In the genomic region with DNA sequence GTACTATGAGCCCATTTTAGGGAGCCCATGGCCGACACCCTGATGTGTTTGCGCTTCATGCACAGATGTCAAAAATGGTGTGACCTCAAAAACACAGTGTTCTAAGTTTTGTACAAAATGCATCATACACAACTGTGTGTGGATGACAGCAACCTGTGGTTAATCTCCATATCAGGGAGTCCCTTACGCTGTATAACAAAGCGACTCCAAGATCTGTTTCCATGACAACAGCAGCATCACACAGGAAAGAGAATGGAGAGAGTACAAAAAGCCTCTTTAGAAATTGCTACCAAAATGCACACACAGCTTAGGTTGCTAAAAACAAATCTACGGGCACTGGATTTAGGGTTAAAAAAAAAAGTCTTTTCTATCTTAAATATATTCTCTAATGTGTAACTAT, we compare ENCODE assay signal across 19 mouse cellular contexts.
DNase-seq lines count a peak whose midpoint lies in the region; ATAC-seq and TF ChIP-seq lines count a peak whose summit lies in the region.
"Had no signal": no experiment of that assay in that cellular context is flagged by ENCODE, and none has a peak within 500 bp of the region (broad histone marks: within the 10 kb centered on the region; RNA-seq: fewer than 3 reads in every experiment).

No protein-coding gene starts in this region.

- H3K27ac ChIP-seq in forebrain, embryonic 12.5 days = no peak overlapping the region
- H3K27ac ChIP-seq in forebrain, embryonic 10.5 days = no peak overlapping the region
- H3K27ac ChIP-seq in neural tube, embryonic 14.5 days (ENCODE audit: low read depth, low read length) = no peak overlapping the region
- no peak overlapping the region for H3K27ac ChIP-seq in hindbrain, postnatal 0 days
- H3K27ac ChIP-seq: embryonic facial prominence, embryonic 15.5 days; macrophage had no signal

- 0 out of 2 replicates have a peak, but pooled peaks cover 2% of the 10 kb centered on the region for H3K4me1 ChIP-seq in forebrain, embryonic 12.5 days
- H3K4me1 ChIP-seq in forebrain, embryonic 10.5 days = 0 out of 2 replicates have a peak, but pooled peaks cover 5% of the 10 kb centered on the region
- no peaks in the 10 kb centered on the region for H3K4me1 ChIP-seq in neural tube, embryonic 14.5 days (ENCODE audit: control insufficient read depth, insufficient read depth, low read length)
- 0 out of 2 replicates have a peak, but pooled peaks cover 5% of the 10 kb centered on the region for H3K4me1 ChIP-seq in hindbrain, postnatal 0 days (ENCODE audit: insufficient read depth, low read length)

- no peak overlapping the region for H3K9ac ChIP-seq in forebrain, embryonic 12.5 days
- H3K9ac ChIP-seq in neural tube, embryonic 14.5 days (replicated peaks; ENCODE audit: low read depth, low read length) = no peak overlapping the region
- H3K9ac ChIP-seq in hindbrain, postnatal 0 days (replicated peaks; ENCODE audit: low read length) = no peak overlapping the region
- H3K9ac ChIP-seq: embryonic facial prominence, embryonic 15.5 days; heart, embryonic 12.5 days; lung, embryonic 14.5 days had no signal

- H3K36me3 ChIP-seq in forebrain, embryonic 12.5 days (replicated peaks) = no peaks in the 10 kb centered on the region
- H3K36me3 ChIP-seq in forebrain, embryonic 10.5 days (replicated peaks) = no peaks in the 10 kb centered on the region
- H3K36me3 ChIP-seq in neural tube, embryonic 14.5 days (ENCODE audit: control insufficient read depth, insufficient read depth, low read length) = no peaks in the 10 kb centered on the region
- H3K36me3 ChIP-seq in hindbrain, postnatal 0 days (ENCODE audit: insufficient read depth, low read length) = no peaks in the 10 kb centered on the region
- H3K36me3 ChIP-seq: embryonic facial prominence, embryonic 15.5 days; heart, embryonic 12.5 days had no signal

- TF ChIP-seq CTCF in hindbrain, postnatal 0 days (IDR thresholded peaks at IDR 0.05; ENCODE audit: low read depth) = no peak

- 54% methylated on average over 5 of the region's 5 CpGs for WGBS in forebrain, embryonic 12.5 days
- 82% methylated on average over 5 of the region's 5 CpGs for WGBS in forebrain, embryonic 10.5 days
- 63% methylated on average over 5 of the region's 5 CpGs for WGBS in neural tube, embryonic 14.5 days
- 47% methylated on average over 5 of the region's 5 CpGs for WGBS in hindbrain, postnatal 0 days

- H3K4me3 ChIP-seq in forebrain, embryonic 12.5 days (replicated peaks) = no peak overlapping the region
- H3K4me3 ChIP-seq in forebrain, embryonic 10.5 days = no peak overlapping the region
- H3K4me3 ChIP-seq in neural tube, embryonic 14.5 days (ENCODE audit: low read depth, low read length) = no peak overlapping the region
- no peak overlapping the region for H3K4me3 ChIP-seq in hindbrain, postnatal 0 days (ENCODE audit: low read length)
- H3K4me3 ChIP-seq: embryonic facial prominence, embryonic 15.5 days; heart, embryonic 12.5 days had no signal

- H3K4me2 ChIP-seq in forebrain, embryonic 12.5 days = no peak overlapping the region
- H3K4me2 ChIP-seq in neural tube, embryonic 14.5 days (ENCODE audit: low read depth, low read length) = no peak overlapping the region
- no peak overlapping the region for H3K4me2 ChIP-seq in hindbrain, postnatal 0 days (ENCODE audit: low read depth, low read length)
- H3K4me2 ChIP-seq: embryonic facial prominence, embryonic 15.5 days; heart, embryonic 12.5 days; liver, embryonic 11.5 days; lung, embryonic 14.5 days had no signal

- no peak for DNase-seq in forebrain, embryonic 10.5 days (ENCODE audit: extremely low spot score, low spot score)
- DNase-seq in neural tube, embryonic 10.5 days (ENCODE audit: extremely low spot score, low spot score) = no peak
- peak; percentile 76 for DNase-seq in hindbrain, postnatal 0 days (ENCODE audit: low spot score)
- no peak for DNase-seq in cerebellum, adult 18-20 months
- no peak for DNase-seq in urinary bladder, postnatal 36 days (ENCODE audit: low spot score in 2 of 2)
- DNase-seq in right cerebral cortex, postnatal 25 days = no peak
- DNase-seq: cerebellum, adult 9-10 months; gastrocnemius, postnatal 25 days; heart, postnatal 4 days; kidney, adult 2 months; kidney, postnatal 36 days; lung, embryonic 14.5 days; right cerebral cortex, postnatal 14 days had no signal

- 0 out of 2 replicates have a peak, but pooled peaks cover 2% of the 10 kb centered on the region for H3K27me3 ChIP-seq in forebrain, embryonic 12.5 days
- H3K27me3 ChIP-seq in forebrain, embryonic 10.5 days (ENCODE audit: poor library complexity, severe bottlenecking) = no peaks in the 10 kb centered on the region
- H3K27me3 ChIP-seq in neural tube, embryonic 14.5 days (ENCODE audit: control insufficient read depth, insufficient read depth, low read length) = no peaks in the 10 kb centered on the region
- H3K27me3 ChIP-seq in hindbrain, postnatal 0 days (ENCODE audit: insufficient read depth, low read length) = no peaks in the 10 kb centered on the region
- H3K27me3 ChIP-seq: embryonic facial prominence, embryonic 15.5 days; heart, embryonic 12.5 days had no signal

- peak; percentile 63; the same call in 1 of the 2 replicates for ATAC-seq in forebrain, embryonic 12.5 days (ENCODE audit: low FRiP score)
- ATAC-seq in neural tube, embryonic 14.5 days (ENCODE audit: low read depth) = peak; percentile 58; the same call in 1 of the 2 replicates
- 0 out of 2 replicates have a peak, but pooled peaks have one; percentile 64 for ATAC-seq in hindbrain, postnatal 0 days

- H3K9me3 ChIP-seq in forebrain, embryonic 12.5 days = 0 out of 2 replicates have a peak, but pooled peaks cover 2% of the 10 kb centered on the region
- H3K9me3 ChIP-seq in forebrain, embryonic 10.5 days = no peaks in the 10 kb centered on the region
- no peaks in the 10 kb centered on the region for H3K9me3 ChIP-seq in neural tube, embryonic 14.5 days (ENCODE audit: control insufficient read depth, low read length)
- H3K9me3 ChIP-seq in hindbrain, postnatal 0 days (ENCODE audit: low read length) = no peaks in the 10 kb centered on the region
- H3K9me3 ChIP-seq: embryonic facial prominence, embryonic 15.5 days; heart, embryonic 12.5 days had no signal
